Mouse (Mus musculus): ENCODE measurements around the gene Slc37a2. TPM values are rescaled to one million over a fixed set of nuclear protein-coding genes. Genes with fewer than 3 reads are reported as not detected.

The Slc37a2 gene
- polyA plus RNA-seq, 1 experiment from 2014 or later: 1.7 TPM

Other genes with a start within 250 kb of the Slc37a2 start
- 2.9 TPM in 2 replicates for gene Pknox2, start 108.3 kb downstream of the Slc37a2 start, polyA plus RNA-seq (2014; fragmentation: Nextera tagmentation; extraction: Ambion mirVana)
- gene Tmem218, start 47.5 kb downstream of the Slc37a2 start, polyA plus RNA-seq (2014; fragmentation: Nextera tagmentation; extraction: Ambion mirVana): 5.8 and 6.7 TPM in 2 replicates
- 6.4 and 6.6 TPM in 2 replicates for gene Ccdc15, start 92.7 kb upstream of the Slc37a2 start, polyA plus RNA-seq (2014; fragmentation: Nextera tagmentation; extraction: Ambion mirVana)
- not detected in 2 replicates for gene Hepacam, start 111.6 kb upstream of the Slc37a2 start, polyA plus RNA-seq (2014; fragmentation: Nextera tagmentation; extraction: Ambion mirVana)
- gene Robo4, start 146.2 kb upstream of the Slc37a2 start, polyA plus RNA-seq (2014; fragmentation: Nextera tagmentation; extraction: Ambion mirVana): 7.6 and 8.5 TPM in 2 replicates
- 0.18 and 0.32 TPM in 2 replicates for gene Robo3, start 177.5 kb upstream of the Slc37a2 start, polyA plus RNA-seq (2014; fragmentation: Nextera tagmentation; extraction: Ambion mirVana)
- gene Msantd2, start 233.6 kb upstream of the Slc37a2 start, polyA plus RNA-seq (2014; fragmentation: Nextera tagmentation; extraction: Ambion mirVana): 13.2 and 17.7 TPM in 2 replicates

Data from liver, embryonic 11.5 days (tissue).